Mouse (Mus musculus) hindbrain, postnatal 0 days (tissue): ENCODE measurements around the gene Mfsd11. TPM values are rescaled to one million over a fixed set of nuclear protein-coding genes. Genes with fewer than 3 reads are reported as not detected.
A peak's percentile ranks its signal among the peaks of the same experiment; 100 is the strongest.

Experiments
- ATAC-seq: fragments of 200-750 bp; cut with Nextera tagmentation; 2 replicates; pipeline ENCODE4 v1.8.0; 2017; ENCODE audit warnings: mild to moderate bottlenecking, moderate TSS enrichment, moderate library complexity
- DNase-seq: peaks from one replicate; pipeline ENCODE4 v3.0.0-alpha.2; 2015; ENCODE audit warnings: low spot score
- H3K27ac ChIP-seq: fragments of 300-500 bp; sonication (generic); 2 replicates; pipeline ENCODE4 v1.5.1; 2014; ENCODE audit warnings: mild to moderate bottlenecking
- H3K27me3 ChIP-seq: fragments of 300-500 bp; sonication (generic); 2 replicates; pipeline ENCODE4 v1.6.1; 2014; ENCODE audit warnings: low read length, mixed read lengths; ENCODE audit not compliant: insufficient read depth
- H3K36me3 ChIP-seq: fragments of 300-500 bp; sonication (generic); 2 replicates; pipeline ENCODE4 v1.6.1; 2014; ENCODE audit warnings: low read length, mixed read lengths; ENCODE audit not compliant: insufficient read depth
- H3K4me1 ChIP-seq: fragments of 300-500 bp; sonication (generic); 2 replicates; pipeline ENCODE4 v1.6.1; 2014; ENCODE audit warnings: antibody characterized with exemption, low read length, mixed read lengths; ENCODE audit not compliant: insufficient read depth
- H3K4me2 ChIP-seq: fragments of 300-500 bp; sonication (generic); 2 replicates; pipeline ENCODE4 v1.6.1; 2014; ENCODE audit warnings: low read depth, mild to moderate bottlenecking, low read length, moderate library complexity, mixed read lengths
- H3K4me3 ChIP-seq: fragments of 300-500 bp; sonication (generic); 2 replicates; pipeline ENCODE4 v1.5.1; 2014; ENCODE audit warnings: low read length
- H3K9ac ChIP-seq: fragments of 300-500 bp; sonication (generic); replicated peaks from 2 replicates; pipeline ENCODE4 v1.6.1; 2014; ENCODE audit warnings: mild to moderate bottlenecking, low read length, moderate library complexity, mixed read lengths
- H3K9me3 ChIP-seq: fragments of 300-500 bp; sonication (generic); 2 replicates; pipeline ENCODE4 v1.6.1; 2016; ENCODE audit warnings: low read length, mixed read lengths
- CTCF ChIP-seq: IDR thresholded peaks from 2 replicates; pipeline ENCODE4 v1.5.1; 2016; ENCODE audit warnings: antibody characterized with exemption, control low read depth, low read depth
- WGBS: fragments of 180-500 bp; shearing (Covaris S2); extraction: QIAGEN DNeasy Blood & Tissue Kit; methylation state at CpG from one replicate; pipeline ENCODE4 v1.1.7; 2014; 5-methylcytosine and 5-hydroxymethylcytosine counted together
- polyA plus RNA-seq: library from polyadenylated mRNA; unstranded; fragments of >200 nt; fragmentation: Nextera tagmentation; extraction: Ambion mirVana; gene quantifications from 2 replicates; pipeline ENCODE4 v1.2.1, GENCODE M21; 2015
- total RNA-seq: library from RNA; depleted of rRNA; stranded (reverse); fragments of >200 nt; gene quantifications from 2 replicates; pipeline ENCODE4 v1.2.3, GENCODE M21; 2014

Mfsd11 gene
- total and polyA plus RNA-seq, 2 experiments from 2014 or later = 45.6 to 62.8 TPM

- Histone ChIP-seq H3K9me3 (no peaks in the 10 kb centered on the region), H3K4me3 (peak overlapping the region; percentile 96), H3K36me3 (no peaks in the 10 kb centered on the region), H3K27ac (peak overlapping the region; percentile 99), H3K4me1 (no peaks in the 10 kb centered on the region; the same call in none of the 2 replicates), H3K4me2 (peak overlapping the region; percentile 92), H3K27me3 (no peaks in the 10 kb centered on the region), H3K9ac (peak overlapping the region; percentile 90)
- no peak for TF ChIP-seq CTCF
- ATAC-seq = no peak
- WGBS = under 1% methylated on average over 28 of the region's 29 CpGs
- peak; percentile 44 for DNase-seq
Observed at GRCm38 (mm10) chr11:116851576-116852290, 507 bp upstream of the Mfsd11 start.

- no peak for TF ChIP-seq CTCF
- peak; percentile 98 for DNase-seq
- no peaks in the 10 kb centered on the region for H3K36me3 ChIP-seq
- peak within 1 kb of the TSS; percentile 99 for H3K27ac ChIP-seq
- WGBS = under 1% methylated on average over 66 of the region's 74 CpGs
- H3K9me3 ChIP-seq = no peaks in the 10 kb centered on the region
- H3K9ac ChIP-seq = peak within 1 kb of the TSS; percentile 90
- H3K4me1 ChIP-seq = no peaks in the 10 kb centered on the region; the same call in none of the 2 replicates
- peak within 1 kb of the TSS; percentile 92 for H3K4me2 ChIP-seq
- peak within 1 kb of the TSS; percentile 96 for H3K4me3 ChIP-seq
- ATAC-seq = peak; percentile 94
- no peaks in the 10 kb centered on the region for H3K27me3 ChIP-seq
Observed at GRCm38 (mm10) chr11:116852891-116853511, 761 bp downstream of the Mfsd11 start, which contains the start of gene Srsf2. Srsf2 (minus strand) TSS chr11:116853094.

- ATAC-seq (peak; percentile 91), DNase-seq (peak; percentile 98)
- no peak for TF ChIP-seq CTCF
- H3K9me3 ChIP-seq = no peaks in the 10 kb centered on the region
- H3K36me3 ChIP-seq = peaks cover 2% of the 10 kb centered on the region
- peak overlapping the region; percentile 99 for H3K27ac ChIP-seq
- H3K4me1 ChIP-seq = no peaks in the 10 kb centered on the region; the same call in none of the 2 replicates
- WGBS = 2% methylated on average over 36 of the region's 36 CpGs
- H3K4me3 ChIP-seq = peak overlapping the region; percentile 96
- no peaks in the 10 kb centered on the region for H3K27me3 ChIP-seq
- peak overlapping the region; percentile 90 for H3K9ac ChIP-seq
- H3K4me2 ChIP-seq = peak overlapping the region; percentile 92
Observed at GRCm38 (mm10) chr11:116853512-116853928, 1.3 kb downstream of the Mfsd11 start.

DNA sequence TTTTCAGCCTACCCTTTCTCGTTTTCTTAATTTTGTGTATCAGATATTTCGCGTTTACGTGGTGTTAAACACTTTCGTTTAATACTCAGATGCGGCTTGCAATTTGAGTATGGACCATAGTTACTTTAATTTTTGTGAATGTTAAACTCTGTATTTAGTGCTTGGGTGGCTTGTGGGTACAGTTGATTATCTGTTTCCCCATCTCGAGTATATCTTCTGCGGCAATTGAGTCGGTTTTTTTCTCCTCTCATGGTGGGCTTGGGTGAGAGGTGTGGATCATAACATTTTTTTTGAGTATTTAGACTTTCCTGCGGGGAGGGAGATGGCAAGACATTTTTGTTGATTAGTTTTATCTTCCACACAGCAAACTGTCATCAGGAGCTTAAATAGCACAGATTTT, 2.0 kb downstream of the Mfsd11 start:
- Histone ChIP-seq H3K9me3 (no peaks in the 10 kb centered on the region), H3K4me2 (peak overlapping the region; percentile 92), H3K27me3 (no peaks in the 10 kb centered on the region), H3K4me3 (peak overlapping the region; percentile 96), H3K9ac (peak overlapping the region; percentile 90), H3K36me3 (peaks cover 9% of the 10 kb centered on the region), H3K4me1 (no peaks in the 10 kb centered on the region; the same call in none of the 2 replicates), H3K27ac (0 out of 2 replicates have a peak overlapping the region, but pooled peaks have one; percentile 99)
- DNase-seq = no peak
- ATAC-seq = no peak
- no peak for TF ChIP-seq CTCF
- 39% methylated on average over 10 of the region's 10 CpGs for WGBS

DNA sequence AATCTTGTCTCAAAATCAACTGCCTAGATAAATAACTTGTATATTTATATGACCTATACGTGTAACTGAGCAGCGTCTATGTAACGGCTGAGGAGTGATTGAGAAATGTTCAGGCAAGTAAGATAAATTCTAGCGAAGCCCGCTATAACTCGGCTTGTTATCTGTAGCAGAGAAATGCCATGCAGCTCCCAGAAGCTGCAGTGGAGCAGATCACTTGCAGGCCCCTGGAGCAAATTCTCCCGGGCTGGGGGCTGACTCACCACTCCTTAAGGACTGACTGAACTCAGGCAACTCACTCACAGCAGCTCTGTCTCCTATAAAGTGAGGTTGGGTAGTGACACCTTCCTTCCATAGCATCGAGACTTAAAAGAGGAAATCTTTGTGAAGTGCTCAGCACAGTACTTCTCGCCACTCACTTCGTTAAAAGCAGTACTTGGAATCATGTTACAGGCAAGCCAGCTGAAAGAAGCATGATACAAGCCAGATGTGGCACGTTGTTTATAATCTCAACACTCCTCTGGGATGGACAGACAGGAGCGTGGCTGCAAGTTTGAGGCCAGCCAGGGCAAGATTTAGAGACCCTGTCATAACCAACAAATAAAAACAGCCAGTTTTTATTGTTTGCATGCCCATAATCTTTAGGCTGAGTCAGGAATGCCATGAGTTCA, 5.1 kb downstream of the Mfsd11 start:
- peaks cover 36% of the 10 kb centered on the region for H3K36me3 ChIP-seq
- no peak overlapping the region for H3K4me2 ChIP-seq
- H3K27ac ChIP-seq = no peak overlapping the region
- H3K9ac ChIP-seq = no peak overlapping the region
- H3K27me3 ChIP-seq = no peaks in the 10 kb centered on the region
- H3K9me3 ChIP-seq = no peaks in the 10 kb centered on the region
- no peak for TF ChIP-seq CTCF
- no peak overlapping the region for H3K4me3 ChIP-seq
- H3K4me1 ChIP-seq = no peaks in the 10 kb centered on the region; the same call in 1 of the 2 replicates
- WGBS = 88% methylated on average over 12 of the region's 12 CpGs
- DNase-seq (no peak), ATAC-seq (no peak)

GRCm38 (mm10) chr11:116864444-116864843, 12.2 kb downstream of the Mfsd11 start:
- Histone ChIP-seq H3K4me2 (no peak overlapping the region), H3K4me1 (no peaks in the 10 kb centered on the region), H3K4me3 (no peak overlapping the region), H3K36me3 (peaks cover 61% of the 10 kb centered on the region), H3K9me3 (no peaks in the 10 kb centered on the region), H3K27me3 (no peaks in the 10 kb centered on the region), H3K9ac (no peak overlapping the region), H3K27ac (no peak overlapping the region)
- ATAC-seq (no peak), DNase-seq (no peak)
- no peak for TF ChIP-seq CTCF
- 84% methylated on average over 10 of the region's 10 CpGs for WGBS
